Mouse (Mus musculus) G1E-ER4 (cell line): ENCODE data around the gene Fgfr2. TPM values are rescaled to one million over a fixed set of nuclear protein-coding genes. Genes with fewer than 3 reads are reported as not detected.

Experiments
- GATA1 ChIP-seq: IDR thresholded peaks from one replicate; pipeline ENCODE4 v1.8.0; 2012; ENCODE audit warnings: low read length, inconsistent platforms
- polyA plus RNA-seq: library from polyadenylated mRNA; stranded (reverse); fragments of >175 nt; gene quantifications from 2 replicates; pipeline ENCODE4 v1.2.3, GENCODE M21; 2012

Fgfr2 gene
- polyA plus RNA-seq, 1 experiment = not detected

DNA sequence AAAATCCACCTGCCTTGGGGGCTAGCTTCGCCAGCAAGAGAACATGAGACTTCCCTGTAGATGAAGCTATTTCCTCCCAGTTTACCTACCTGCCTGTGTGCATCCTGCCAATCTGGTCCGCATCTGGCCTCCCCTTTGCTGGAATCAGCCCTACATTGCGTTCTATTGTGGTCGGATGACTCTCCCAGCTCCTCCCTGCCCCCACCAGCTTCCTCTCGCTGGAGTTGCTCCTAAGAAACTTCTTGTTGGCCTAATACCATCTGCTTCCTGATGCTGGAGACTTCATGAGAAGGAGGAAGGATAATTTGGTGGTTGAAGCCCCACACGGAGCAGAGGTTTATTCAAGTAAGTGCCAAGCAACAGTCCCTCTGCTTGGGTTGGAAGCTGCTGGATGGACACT is 2807.9 kb downstream of the Fgfr2 start:
- no peak for TF ChIP-seq GATA1

- no peak for TF ChIP-seq GATA1
Measured at GRCm38 (mm10) chr7:130314658-130315057, 2808.5 kb downstream of the Fgfr2 start.

DNA sequence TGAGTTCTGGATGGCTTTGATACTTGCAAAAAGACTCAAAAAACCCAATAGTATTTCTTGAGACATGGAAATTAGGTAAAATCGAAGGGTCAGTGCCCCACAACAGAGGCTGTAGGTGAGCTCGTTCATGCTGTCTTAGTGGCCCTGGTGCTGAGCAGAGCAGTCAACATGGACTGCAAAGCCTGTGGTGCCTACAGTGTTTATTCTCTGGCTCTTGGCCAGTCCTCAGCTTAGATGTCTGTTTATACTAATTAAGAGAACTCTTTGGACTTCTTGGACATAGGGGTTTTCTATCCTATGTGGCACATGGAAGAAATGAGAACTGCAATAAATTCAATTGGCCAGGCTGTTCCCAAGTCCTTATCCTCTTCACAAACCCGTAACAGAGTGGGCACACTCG is 2811.8 kb downstream of the Fgfr2 start:
- no peak for TF ChIP-seq GATA1

GRCm38 (mm10) chr7:130309180-130309579 is 2814.0 kb downstream of the Fgfr2 start:
- no peak for TF ChIP-seq GATA1

GRCm38 (mm10) chr7:130307036-130307435 is 2816.1 kb downstream of the Fgfr2 start:
- TF ChIP-seq GATA1 = no peak

DNA sequence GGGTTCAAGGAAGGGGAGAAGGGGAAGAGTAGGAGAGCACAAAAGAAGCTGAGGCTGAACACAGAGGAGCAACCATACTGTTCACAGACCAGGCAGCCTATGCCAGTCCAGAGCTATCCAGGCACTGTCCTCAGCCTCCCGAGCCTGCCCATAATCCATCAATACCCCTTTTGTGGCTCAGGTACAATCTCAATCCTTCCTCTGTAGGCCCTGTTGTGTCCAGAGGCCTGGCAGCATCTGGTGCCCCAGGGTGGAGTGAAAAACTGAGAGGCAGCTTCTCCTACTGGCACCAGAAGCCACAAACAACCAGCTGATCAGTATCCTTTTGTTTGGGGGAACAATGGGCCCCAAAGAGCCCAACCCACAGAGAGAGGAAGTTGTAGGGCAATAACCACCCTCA is 2818.5 kb downstream of the Fgfr2 start:
- no peak for TF ChIP-seq GATA1

DNA sequence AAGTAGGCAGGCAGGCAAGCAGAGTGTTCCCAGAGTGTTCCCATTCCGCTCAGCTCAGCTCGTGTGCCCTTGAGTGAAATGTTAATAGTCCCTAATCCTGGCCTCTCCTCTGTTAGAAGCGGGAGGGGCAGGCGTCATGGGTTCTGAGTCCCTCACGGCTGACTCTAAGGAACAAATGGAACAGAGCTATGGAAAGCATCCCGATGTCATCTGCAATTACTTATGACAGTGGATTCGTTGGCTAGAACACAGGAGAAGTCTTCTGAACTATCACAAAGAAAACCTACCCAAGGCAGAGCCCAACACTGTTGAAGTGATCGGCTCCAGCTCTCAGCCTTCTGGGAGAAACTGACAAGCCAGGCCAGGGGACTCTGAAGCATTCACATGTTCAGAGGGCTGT is 2819.7 kb downstream of the Fgfr2 start:
- TF ChIP-seq GATA1 = no peak

DNA sequence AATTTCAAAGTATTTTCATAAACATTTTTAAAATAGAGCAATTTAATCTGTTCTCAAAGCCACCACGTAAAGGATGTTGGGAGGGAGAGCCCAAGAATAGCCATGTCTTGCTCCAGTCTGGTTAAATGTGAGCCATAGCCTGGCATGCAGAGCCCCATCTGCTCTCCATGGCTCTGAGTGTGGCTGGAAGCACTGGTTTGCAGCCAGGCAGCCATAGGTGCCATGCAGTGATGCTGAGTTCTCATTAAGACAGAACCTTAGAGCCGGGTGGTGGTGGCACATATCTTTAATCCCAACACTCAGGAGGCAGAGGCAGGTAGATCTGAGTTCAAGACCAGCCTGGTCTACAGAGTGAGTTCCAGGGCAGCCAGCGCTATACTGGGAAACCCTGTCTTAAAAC is 2822.5 kb downstream of the Fgfr2 start:
- no peak for TF ChIP-seq GATA1

GRCm38 (mm10) chr7:130298926-130299594 is 2824.1 kb downstream of the Fgfr2 start:
- TF ChIP-seq GATA1 = no peak

- TF ChIP-seq GATA1 = no peak
Measured at GRCm38 (mm10) chr7:130291179-130291578, 2832.0 kb downstream of the Fgfr2 start.

GRCm38 (mm10) chr7:130289428-130289790 is 2833.7 kb downstream of the Fgfr2 start:
- TF ChIP-seq GATA1 = no peak

DNA sequence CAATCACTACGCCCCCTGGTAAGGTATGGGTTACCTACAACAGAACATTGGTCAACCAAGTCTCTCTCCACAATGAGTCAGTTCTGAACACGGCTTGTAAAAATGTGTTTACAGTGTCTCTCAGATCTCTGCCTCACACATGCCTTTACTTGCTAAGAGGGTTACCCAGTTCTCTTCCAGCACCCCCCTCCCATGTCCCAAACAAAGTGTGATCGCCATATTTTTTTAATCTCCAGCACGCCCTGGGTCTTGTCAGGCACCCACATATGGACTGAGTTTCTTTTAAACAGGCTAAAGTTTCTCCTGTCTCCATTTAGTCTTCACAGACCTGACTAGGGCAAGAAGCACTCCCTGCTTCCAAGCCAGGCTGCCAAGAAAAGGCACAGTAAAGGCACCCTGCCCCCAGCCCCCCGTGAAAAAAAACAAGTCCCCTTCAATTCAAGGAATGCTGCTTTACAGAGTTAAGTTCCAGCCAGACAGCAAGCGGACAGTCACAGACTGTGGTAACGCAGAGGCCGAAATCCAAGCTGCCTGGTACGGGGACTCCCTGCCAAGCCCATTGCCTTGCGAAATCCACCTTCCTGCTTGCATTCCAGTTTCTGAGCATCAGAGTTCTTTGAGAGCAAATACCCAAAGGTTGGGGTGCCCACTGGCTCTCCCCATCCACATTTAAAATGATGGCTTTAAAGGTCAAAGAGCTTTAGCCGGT is 2834.3 kb downstream of the Fgfr2 start:
- no peak for TF ChIP-seq GATA1

GRCm38 (mm10) chr7:130288248-130288647 is 2834.9 kb downstream of the Fgfr2 start:
- no peak for TF ChIP-seq GATA1

GRCm38 (mm10) chr7:130278738-130279705 is 2844.1 kb downstream of the Fgfr2 start:
- TF ChIP-seq GATA1 = no peak

- TF ChIP-seq GATA1 = no peak
Measured at GRCm38 (mm10) chr7:130278000-130278737, 2845.0 kb downstream of the Fgfr2 start.
